Mouse (Mus musculus) limb, embryonic 14.5 days (tissue): ENCODE measurements around the gene Rps3a1. TPM values are rescaled to one million over a fixed set of nuclear protein-coding genes. Genes with fewer than 3 reads are reported as not detected.

ENCODE experiments used
- ATAC-seq: fragments of 200-750 bp; cut with Nextera tagmentation; 2 replicates; pipeline ENCODE4 v1.8.0; 2017; ENCODE audit warnings: low read depth, moderate number of reproducible peaks, moderate TSS enrichment; ENCODE audit not compliant: low FRiP score
- DNase-seq: peaks from one replicate; pipeline ENCODE4 v3.0.0-alpha.2; 2015; ENCODE audit warnings: low spot score
- H3K27ac ChIP-seq: fragments of 300-500 bp; sonication (generic); replicated peaks from 2 replicates; pipeline ENCODE4 v1.5.1; 2014; ENCODE audit warnings: low read depth, mild to moderate bottlenecking, low read length, moderate library complexity, mixed read lengths
- H3K27me3 ChIP-seq: fragments of 300-500 bp; sonication (generic); 2 replicates; pipeline ENCODE4 v1.6.1; 2014; ENCODE audit warnings: low read length, mixed read lengths; ENCODE audit not compliant: control insufficient read depth, insufficient read depth
- H3K36me3 ChIP-seq: fragments of 300-500 bp; sonication (generic); 2 replicates; pipeline ENCODE4 v1.6.1; 2014; ENCODE audit warnings: mild to moderate bottlenecking, low read length, moderate library complexity, mixed read lengths; ENCODE audit not compliant: control insufficient read depth, insufficient read depth
- H3K4me1 ChIP-seq: fragments of 300-500 bp; sonication (generic); 2 replicates; pipeline ENCODE4 v1.6.1; 2014; ENCODE audit warnings: antibody characterized with exemption, low read length, mixed read lengths; ENCODE audit not compliant: control insufficient read depth, insufficient read depth
- H3K4me2 ChIP-seq: fragments of 300-500 bp; sonication (generic); replicated peaks from 2 replicates; pipeline ENCODE4 v1.6.1; 2014; ENCODE audit warnings: low read depth, mild to moderate bottlenecking, low read length, moderate library complexity; ENCODE audit not compliant: severe bottlenecking
- H3K4me3 ChIP-seq: fragments of 300-500 bp; sonication (generic); replicated peaks from 2 replicates; pipeline ENCODE4 v1.5.1; 2014; ENCODE audit warnings: low read length
- H3K9ac ChIP-seq: fragments of 300-500 bp; sonication (generic); 2 replicates; pipeline ENCODE4 v1.6.1; 2014; ENCODE audit warnings: mild to moderate bottlenecking, low read depth, low read length, moderate library complexity; ENCODE audit not compliant: severe bottlenecking
- H3K9me3 ChIP-seq: fragments of 300-500 bp; sonication (generic); 2 replicates; pipeline ENCODE4 v1.6.1; 2016; ENCODE audit warnings: low read length; ENCODE audit not compliant: control insufficient read depth
- POLR2A ChIP-seq: fragments of 200-500 bp; IDR thresholded peaks from 2 replicates; pipeline ENCODE4 v1.8.0; 2012; ENCODE audit warnings: inconsistent platforms, mild to moderate bottlenecking, moderate library complexity, borderline replicate concordance; ENCODE audit not compliant: insufficient read depth, insufficient read length; ENCODE audit errors: extremely low read depth
- WGBS: fragments of 180-500 bp; shearing (Covaris S2); extraction: QIAGEN DNeasy Blood & Tissue Kit; methylation state at CpG from one replicate; pipeline ENCODE4 v1.1.7; 2014; 5-methylcytosine and 5-hydroxymethylcytosine counted together
- polyA plus RNA-seq, 2 experiments: library from polyadenylated mRNA; depleted of rRNA in 1 of 2; stranded (reverse) in 1 of 2; unstranded in 1 of 2; fragments of >200 nt; fragmentation: Nextera tagmentation in 1 of 2; extraction: Ambion mirVana in 1 of 2; gene quantifications; 2 replicates each; pipeline versions ENCODE4 v1.2.1 to v1.2.3; 2012 to 2014

Rps3a1 gene
- polyA plus RNA-seq, 2 experiments = 1,577 to 1,916 TPM

GRCm38 (mm10) chr3:86168841-86169425 is 26.4 kb upstream of the Rps3a1 start:
- 79% methylated on average over 8 of the region's 8 CpGs for WGBS
- H3K9ac ChIP-seq = no peak overlapping the region
- no peak for DNase-seq

GRCm38 (mm10) chr3:86149521-86149920 is 7.0 kb upstream of the Rps3a1 start:
- no peak for DNase-seq
- no peak overlapping the region for H3K27ac ChIP-seq
- H3K4me2 ChIP-seq = no peak overlapping the region
- H3K9ac ChIP-seq = no peak overlapping the region
- H3K4me1 ChIP-seq = peaks cover 14% of the 10 kb centered on the region
- H3K4me3 ChIP-seq = no peak overlapping the region
- WGBS = 39% methylated on average over 9 of the region's 9 CpGs
- TF ChIP-seq POLR2A = no peak
- ATAC-seq = no peak
- no peaks in the 10 kb centered on the region for H3K36me3 ChIP-seq
- H3K9me3 ChIP-seq = no peaks in the 10 kb centered on the region
- H3K27me3 ChIP-seq = no peaks in the 10 kb centered on the region

More at GRCm38 (mm10) chr3:86168841-86169425, 26.4 kb upstream of the Rps3a1 start:
- Histone ChIP-seq H3K4me1 (no peaks in the 10 kb centered on the region), H3K4me3 (no peak overlapping the region), H3K4me2 (no peak overlapping the region), H3K27ac (no peak overlapping the region), H3K36me3 (no peaks in the 10 kb centered on the region), H3K9me3 (no peaks in the 10 kb centered on the region), H3K27me3 (no peaks in the 10 kb centered on the region)
- TF ChIP-seq POLR2A = no peak
- ATAC-seq = no peak

- Histone ChIP-seq H3K9me3 (no peaks in the 10 kb centered on the region), H3K4me1 (peaks cover 14% of the 10 kb centered on the region), H3K9ac (no peak overlapping the region), H3K27ac (peak overlapping the region; percentile 8; the same call in 1 of the 2 replicates), H3K27me3 (no peaks in the 10 kb centered on the region), H3K36me3 (no peaks in the 10 kb centered on the region), H3K4me3 (no peak overlapping the region), H3K4me2 (no peak overlapping the region)
- 72% methylated on average over 6 of the region's 6 CpGs for WGBS
- ATAC-seq (no peak), DNase-seq (no peak)
- no peak for TF ChIP-seq POLR2A
These were observed 6.6 kb upstream of the Rps3a1 start for GRCm38 (mm10) chr3:86149063-86149462.

- DNase-seq (no peak), ATAC-seq (no peak)
- Histone ChIP-seq H3K36me3 (peaks cover 30% of the 10 kb centered on the region), H3K4me3 (no peak overlapping the region), H3K9ac (no peak overlapping the region), H3K4me2 (no peak overlapping the region), H3K27me3 (no peaks in the 10 kb centered on the region), H3K27ac (no peak overlapping the region), H3K4me1 (peaks cover 13% of the 10 kb centered on the region), H3K9me3 (no peaks in the 10 kb centered on the region)
- no peak for TF ChIP-seq POLR2A
- WGBS = 84% methylated on average over 6 of the region's 6 CpGs
These were observed 841 bp upstream of the Rps3a1 start for GRCm38 (mm10) chr3:86143343-86143742.

- DNase-seq (no peak), ATAC-seq (no peak)
- H3K4me1 ChIP-seq = peaks cover 13% of the 10 kb centered on the region
- H3K36me3 ChIP-seq = peaks cover 34% of the 10 kb centered on the region
- H3K9me3 ChIP-seq = no peaks in the 10 kb centered on the region
- WGBS = 30% methylated on average over 6 of the region's 6 CpGs
- peak overlapping the region; percentile 33; the same call in 1 of the 2 replicates for H3K4me2 ChIP-seq
- H3K9ac ChIP-seq = no peak overlapping the region
- TF ChIP-seq POLR2A = no peak
- H3K4me3 ChIP-seq = peak overlapping the region; percentile 96; the same call in 1 of the 2 replicates
- no peaks in the 10 kb centered on the region for H3K27me3 ChIP-seq
- H3K27ac ChIP-seq = no peak overlapping the region
These were observed 424 bp upstream of the Rps3a1 start for GRCm38 (mm10) chr3:86142934-86143317.
